Mouse (Mus musculus) midbrain, postnatal 0 days (tissue): ENCODE data around the gene Akap12. TPM values are rescaled to one million over a fixed set of nuclear protein-coding genes. Genes with fewer than 3 reads are reported as not detected.

Source experiments
- ATAC-seq: fragments of 200-750 bp; cut with Nextera tagmentation; 2 replicates; pipeline ENCODE4 v1.8.0; 2017; ENCODE audit warnings: moderate number of reproducible peaks, mild to moderate bottlenecking, moderate TSS enrichment, moderate library complexity; ENCODE audit not compliant: low FRiP score
- DNase-seq: peaks from one replicate; pipeline ENCODE4 v3.0.0-alpha.2; 2015; ENCODE audit warnings: low spot score
- H3K27ac ChIP-seq: fragments of 300-500 bp; sonication (generic); 2 replicates; pipeline ENCODE4 v1.5.1; 2014; ENCODE audit warnings: low read depth, mild to moderate bottlenecking, low read length, mixed read lengths
- H3K27me3 ChIP-seq: fragments of 300-500 bp; sonication (generic); 2 replicates; pipeline ENCODE4 v1.6.1; 2014; ENCODE audit warnings: low read length, control low read depth, mixed read lengths; ENCODE audit not compliant: insufficient read depth
- H3K36me3 ChIP-seq: fragments of 300-500 bp; sonication (generic); 2 replicates; pipeline ENCODE4 v1.6.1; 2014; ENCODE audit warnings: low read length, control low read depth, mixed read lengths; ENCODE audit not compliant: insufficient read depth
- H3K4me1 ChIP-seq: fragments of 300-500 bp; sonication (generic); 2 replicates; pipeline ENCODE4 v1.6.1; 2014; ENCODE audit warnings: mild to moderate bottlenecking, control low read depth, antibody characterized with exemption, low read length, mixed read lengths; ENCODE audit not compliant: insufficient read depth
- H3K4me2 ChIP-seq: fragments of 300-500 bp; sonication (generic); 2 replicates; pipeline ENCODE4 v1.6.1; 2014; ENCODE audit warnings: low read depth, mild to moderate bottlenecking, low read length, mixed read lengths; ENCODE audit not compliant: poor library complexity, severe bottlenecking
- H3K4me3 ChIP-seq: fragments of 300-500 bp; sonication (generic); 2 replicates; pipeline ENCODE4 v1.5.1; 2014; ENCODE audit warnings: low read depth, mild to moderate bottlenecking, low read length, moderate library complexity
- H3K9ac ChIP-seq: fragments of 300-500 bp; sonication (generic); replicated peaks from 2 replicates; pipeline ENCODE4 v1.6.1; 2014; ENCODE audit warnings: mild to moderate bottlenecking, low read length, moderate library complexity, mixed read lengths; ENCODE audit not compliant: poor library complexity, severe bottlenecking
- H3K9me3 ChIP-seq: fragments of 300-500 bp; sonication (generic); 2 replicates; pipeline ENCODE4 v1.6.1; 2016; ENCODE audit warnings: low read length, control low read depth
- CTCF ChIP-seq: IDR thresholded peaks from 2 replicates; pipeline ENCODE4 v1.5.1; 2016; ENCODE audit warnings: antibody characterized with exemption, mild to moderate bottlenecking
- WGBS: fragments of 180-500 bp; shearing (Covaris S2); extraction: QIAGEN DNeasy Blood & Tissue Kit; methylation state at CpG from one replicate; pipeline ENCODE4 v1.1.7; 2014; 5-methylcytosine and 5-hydroxymethylcytosine counted together
- polyA plus RNA-seq: library from polyadenylated mRNA; unstranded; fragments of >200 nt; fragmentation: Nextera tagmentation; extraction: Ambion mirVana; gene quantifications from 2 replicates; pipeline ENCODE4 v1.2.1, GENCODE M21; 2015
- total RNA-seq: library from RNA; depleted of rRNA; stranded (reverse); fragments of >200 nt; gene quantifications from 2 replicates; pipeline ENCODE4 v1.2.3, GENCODE M21; 2014

The Akap12 gene
- total and polyA plus RNA-seq, 2 experiments from 2014 or later, result 36.8 to 49.6 TPM

DNA sequence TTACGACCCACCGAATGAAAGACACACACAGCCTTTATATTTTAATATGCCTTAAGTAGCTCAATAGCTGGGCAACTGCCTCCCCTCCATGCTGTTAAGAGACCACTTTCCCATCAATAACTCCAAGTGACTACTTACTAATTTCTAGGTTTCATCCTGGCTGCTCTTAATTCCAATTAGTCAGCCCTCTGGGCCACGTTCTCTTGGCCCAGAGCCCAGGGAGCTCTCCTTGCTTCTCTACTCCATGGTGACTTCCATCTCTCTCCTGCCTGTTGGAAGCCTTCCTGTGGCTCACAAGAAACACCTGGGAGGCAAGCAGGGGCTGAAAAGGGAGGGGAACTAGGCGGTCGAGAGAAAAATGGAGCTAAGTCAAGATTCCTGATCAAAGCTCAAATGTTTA, 23.0 kb downstream of the Akap12 start:
- no peak overlapping the region for H3K27ac ChIP-seq
- no peaks in the 10 kb centered on the region for H3K36me3 ChIP-seq

DNA sequence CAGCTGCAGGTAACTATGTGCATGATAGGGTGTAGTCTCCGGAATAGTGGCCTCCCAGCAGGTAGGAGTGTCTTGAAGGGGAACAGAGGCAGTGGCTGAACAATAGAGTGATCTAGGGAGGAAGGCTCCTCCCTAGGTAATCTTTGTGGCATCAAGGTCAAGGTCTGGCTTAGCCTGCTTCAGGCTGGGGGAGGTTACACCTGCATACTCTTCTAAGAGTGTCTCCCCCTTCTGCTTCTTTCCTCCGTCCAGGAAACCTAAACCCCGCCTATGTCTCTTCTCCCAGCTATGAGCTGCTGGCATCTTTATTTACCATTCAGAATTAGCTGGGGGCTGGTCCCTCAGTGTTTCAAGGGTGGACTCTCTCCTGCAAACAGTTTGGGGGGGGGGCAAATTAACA, 23.5 kb downstream of the Akap12 start:
- H3K4me3 ChIP-seq, result no peak overlapping the region
- no peak for ATAC-seq
- no peak for DNase-seq
- H3K9me3 ChIP-seq, result no peaks in the 10 kb centered on the region
- no peak overlapping the region for H3K9ac ChIP-seq
- H3K27ac ChIP-seq, result no peak overlapping the region
- TF ChIP-seq CTCF, result no peak
- H3K4me2 ChIP-seq, result no peak overlapping the region
- H3K27me3 ChIP-seq, result no peaks in the 10 kb centered on the region
- H3K4me1 ChIP-seq, result no peaks in the 10 kb centered on the region
- WGBS, result 56% methylated on average over 3 of the region's 3 CpGs
- no peaks in the 10 kb centered on the region for H3K36me3 ChIP-seq

More for the DNA sequence above, 23.0 kb downstream of the Akap12 start:
- TF ChIP-seq CTCF, result no peak
- Histone ChIP-seq H3K4me1 (no peaks in the 10 kb centered on the region), H3K27me3 (no peaks in the 10 kb centered on the region), H3K4me3 (no peak overlapping the region), H3K9me3 (no peaks in the 10 kb centered on the region), H3K9ac (no peak overlapping the region), H3K4me2 (no peak overlapping the region)
- no peak for DNase-seq
- ATAC-seq, result no peak
- 51% methylated on average over 5 of the region's 5 CpGs for WGBS

DNA sequence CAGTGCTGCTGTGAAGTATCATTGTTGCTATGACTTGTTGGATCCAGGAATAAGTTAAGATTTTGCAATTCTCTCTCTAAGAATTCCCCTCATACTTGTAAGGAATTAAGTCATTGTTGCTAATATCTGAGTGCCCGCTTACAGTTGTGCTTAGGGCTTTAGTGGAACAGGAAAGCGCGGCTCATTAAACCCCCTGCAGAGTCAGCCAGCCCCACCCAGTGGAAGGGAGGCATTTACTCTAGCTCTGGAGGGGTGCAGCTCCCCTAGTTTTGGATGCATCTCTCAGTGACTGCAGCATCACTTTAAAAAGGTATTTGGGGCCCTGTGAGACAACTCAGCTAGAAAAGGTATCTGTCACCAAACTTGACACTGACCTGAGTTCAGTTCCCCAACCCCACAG, 24.0 kb downstream of the Akap12 start:
- Histone ChIP-seq H3K27ac (no peak overlapping the region), H3K4me3 (no peak overlapping the region), H3K4me1 (no peaks in the 10 kb centered on the region), H3K4me2 (no peak overlapping the region), H3K9ac (no peak overlapping the region), H3K9me3 (no peaks in the 10 kb centered on the region), H3K27me3 (no peaks in the 10 kb centered on the region), H3K36me3 (no peaks in the 10 kb centered on the region)
- no peak for ATAC-seq
- no peak for DNase-seq
- TF ChIP-seq CTCF, result no peak
- WGBS, result 53% methylated on average over 3 of the region's 3 CpGs

DNA sequence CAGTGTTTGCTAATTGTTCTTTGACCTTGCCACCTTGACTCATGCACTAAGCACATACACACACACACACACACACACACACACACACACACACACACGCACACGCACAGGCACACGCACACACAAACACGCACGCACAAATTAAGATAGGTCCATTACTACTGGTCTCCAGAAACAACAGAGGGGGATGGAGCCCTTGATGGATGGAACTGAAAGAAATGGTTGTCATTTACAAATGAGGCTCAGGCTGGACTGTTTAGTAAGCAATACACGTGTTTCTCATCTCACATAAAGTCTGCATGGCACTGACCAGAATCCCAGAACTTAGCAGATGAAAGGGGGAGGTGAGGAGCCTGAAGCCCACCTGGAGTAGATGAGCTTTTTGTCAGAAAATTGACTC, 24.4 kb downstream of the Akap12 start:
- 87% methylated on average over 6 of the region's 6 CpGs for WGBS
- no peaks in the 10 kb centered on the region for H3K9me3 ChIP-seq
- no peak for TF ChIP-seq CTCF
- no peak overlapping the region for H3K9ac ChIP-seq
- peak; percentile 32 for DNase-seq
- H3K4me3 ChIP-seq, result no peak overlapping the region
- ATAC-seq, result no peak
- no peaks in the 10 kb centered on the region for H3K4me1 ChIP-seq
- no peak overlapping the region for H3K27ac ChIP-seq
- no peaks in the 10 kb centered on the region for H3K36me3 ChIP-seq
- no peak overlapping the region for H3K4me2 ChIP-seq
- H3K27me3 ChIP-seq, result no peaks in the 10 kb centered on the region

DNA sequence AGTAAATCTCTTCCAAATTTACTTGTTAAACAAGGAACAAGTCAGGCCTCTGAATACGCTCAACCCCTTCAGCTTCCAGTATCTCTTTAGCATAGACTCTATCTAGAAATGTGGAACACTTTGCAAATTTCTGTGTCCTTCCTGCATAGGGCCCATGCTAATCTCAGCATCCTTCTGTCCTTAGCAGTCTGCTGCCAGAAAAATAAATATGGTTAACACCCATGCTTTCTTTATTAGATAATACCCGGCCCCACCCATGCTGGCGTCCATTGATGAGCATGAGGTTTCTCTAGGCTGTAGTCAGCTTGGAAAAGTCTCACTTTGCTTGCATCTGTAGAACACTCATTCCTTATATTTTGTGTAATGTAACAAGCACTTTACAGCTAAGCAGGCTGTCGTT, 27.2 kb downstream of the Akap12 start:
- no peaks in the 10 kb centered on the region for H3K4me1 ChIP-seq
- H3K4me2 ChIP-seq, result no peak overlapping the region
- no peak for TF ChIP-seq CTCF
- H3K4me3 ChIP-seq, result no peak overlapping the region
- H3K9me3 ChIP-seq, result no peaks in the 10 kb centered on the region
- no peak for ATAC-seq
- no peaks in the 10 kb centered on the region for H3K27me3 ChIP-seq
- no peak overlapping the region for H3K27ac ChIP-seq
- no peak overlapping the region for H3K9ac ChIP-seq
- WGBS, result 83% methylated on average over 4 of the region's 4 CpGs
- no peak for DNase-seq
- no peaks in the 10 kb centered on the region for H3K36me3 ChIP-seq

DNA sequence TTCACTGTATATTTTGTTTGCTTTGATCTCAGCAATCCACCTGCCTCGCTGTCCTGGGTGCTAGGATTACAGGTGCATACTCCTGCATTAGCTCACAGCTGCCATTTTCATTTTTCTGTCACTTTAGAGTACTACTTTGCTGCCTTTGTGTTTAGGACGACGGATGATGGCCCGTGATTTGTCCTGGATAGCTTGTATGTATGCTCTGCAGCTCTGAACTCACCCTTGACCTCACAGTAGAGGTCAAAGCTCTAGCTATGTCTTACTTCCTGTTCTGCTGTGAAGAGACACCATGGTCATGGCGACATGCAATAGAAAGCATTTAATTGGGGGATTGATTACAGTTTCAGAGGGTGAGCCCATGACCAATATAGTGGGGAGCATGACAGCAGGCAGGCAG, 37.4 kb downstream of the Akap12 start:
- TF ChIP-seq CTCF, result no peak
- Histone ChIP-seq H3K9me3 (no peaks in the 10 kb centered on the region), H3K4me1 (no peaks in the 10 kb centered on the region), H3K36me3 (no peaks in the 10 kb centered on the region), H3K4me2 (no peak overlapping the region), H3K9ac (no peak overlapping the region), H3K27me3 (no peaks in the 10 kb centered on the region), H3K27ac (no peak overlapping the region), H3K4me3 (no peak overlapping the region)
- DNase-seq (no peak), ATAC-seq (no peak)
- WGBS, result 79% methylated on average over 5 of the region's 5 CpGs
